Mouse (Mus musculus) myocyte (in vitro differentiated cells): ENCODE measurements around the gene Adgrg7.

Source experiments
- MYOG ChIP-seq, 3 experiments: IDR thresholded peaks; one replicate each; pipeline ENCODE4 v1.6.1; 2011; ENCODE audit warnings: control low read depth in 2 of 3, low read depth in 2 of 3, mild to moderate bottlenecking in 2 of 3; ENCODE audit not compliant: insufficient read length in 2 of 3, control insufficient read depth in 1 of 3, insufficient read depth in 1 of 3
- POLR2AphosphoS2 ChIP-seq: IDR thresholded peaks from one replicate; pipeline ENCODE4 v1.6.1; 2011; ENCODE audit warnings: low read depth, control low read depth; ENCODE audit not compliant: insufficient read length

- TF ChIP-seq MYOG (IDR thresholded peaks at IDR 0.05; ENCODE audit: control insufficient read depth in 1 of 3, insufficient read depth in 1 of 3, insufficient read length in 2 of 3, low read depth in 2 of 3) (no peak), POLR2AphosphoS2 (no peak)
Measured at GRCm38 (mm10) chr16:56705731-56706130, 89.9 kb downstream of the Adgrg7 start.
